Mouse (Mus musculus) olfactory bulb, adult 2 months (tissue): ENCODE results near the gene Bud31. TPM values are rescaled to one million over a fixed set of nuclear protein-coding genes. Genes with fewer than 3 reads are reported as not detected.

Experiments used
- H3K27ac ChIP-seq: fragments of 200-500 bp; 2 replicates; pipeline ENCODE4 v1.5.1; 2012; ENCODE audit warnings: low read depth, low read length; ENCODE audit not compliant: insufficient read depth
- H3K4me1 ChIP-seq: fragments of 200-500 bp; 2 replicates; pipeline ENCODE4 v1.6.1; 2012; ENCODE audit warnings: low read length; ENCODE audit not compliant: control insufficient read depth, insufficient read depth
- H3K4me3 ChIP-seq: fragments of 200-500 bp; 2 replicates; pipeline ENCODE4 v1.5.1; 2012; ENCODE audit warnings: mild to moderate bottlenecking, low read depth, low read length, moderate library complexity; ENCODE audit not compliant: insufficient read depth
- CTCF ChIP-seq: fragments of 200-500 bp; IDR thresholded peaks from 2 replicates; pipeline ENCODE4 v1.5.1; 2012; ENCODE audit warnings: low read depth, mild to moderate bottlenecking, low read length, moderate library complexity; ENCODE audit not compliant: insufficient read depth
- POLR2A ChIP-seq: fragments of 200-500 bp; IDR thresholded peaks from 2 replicates; pipeline ENCODE4 v1.6.1; 2012; ENCODE audit warnings: mild to moderate bottlenecking, low read depth, low read length, moderate library complexity; ENCODE audit not compliant: insufficient read depth
- WGBS: fragments of 180-500 bp; shearing (Covaris S2); methylation state at CpG from one replicate; pipeline ENCODE4 v1.1.7; 2018; 5-methylcytosine and 5-hydroxymethylcytosine counted together
- polyA plus RNA-seq: library from polyadenylated mRNA; stranded (reverse); fragments of >200 nt; gene quantifications from 2 replicates; pipeline ENCODE4 v1.2.4, GENCODE M21; 2012; ENCODE audit warnings: low replicate concordance; ENCODE audit not compliant: missing spikeins, insufficient read depth, insufficient read length

Bud31 gene
- polyA plus RNA-seq, 1 experiment = not detected

- peak overlapping the region; percentile 100; the same call in 1 of the 2 replicates for H3K27ac ChIP-seq
- peaks cover 4% of the 10 kb centered on the region for H3K4me1 ChIP-seq
- under 1% methylated on average over 18 of the region's 18 CpGs for WGBS
- peak overlapping the region; percentile 80 for H3K4me3 ChIP-seq
- TF ChIP-seq CTCF (no peak), POLR2A (no peak)
Measured at GRCm38 (mm10) chr5:145140611-145141010, 449 bp downstream of the Bud31 start.

GRCm38 (mm10) chr5:145147748-145148147 is 7.6 kb downstream of the Bud31 start:
- Histone ChIP-seq H3K4me3 (no peak overlapping the region), H3K4me1 (no peaks in the 10 kb centered on the region), H3K27ac (no peak overlapping the region)
- WGBS = 89% methylated on average over 5 of the region's 5 CpGs
- TF ChIP-seq CTCF (no peak), POLR2A (no peak)

- WGBS = 90% methylated on average over 6 of the region's 6 CpGs
- Histone ChIP-seq H3K4me1 (no peaks in the 10 kb centered on the region), H3K4me3 (no peak overlapping the region), H3K27ac (no peak overlapping the region)
- TF ChIP-seq CTCF (no peak), POLR2A (no peak)
Measured at GRCm38 (mm10) chr5:145149294-145149693, 9.1 kb downstream of the Bud31 start.

GRCm38 (mm10) chr5:145152690-145153089 is 12.5 kb downstream of the Bud31 start:
- TF ChIP-seq POLR2A = no peak
- no peak for TF ChIP-seq CTCF
- H3K4me1 ChIP-seq = no peaks in the 10 kb centered on the region
- no peak overlapping the region for H3K4me3 ChIP-seq
- no peak overlapping the region for H3K27ac ChIP-seq
- WGBS = 94% methylated on average over 5 of the region's 5 CpGs

GRCm38 (mm10) chr5:145161361-145161760 is 21.2 kb downstream of the Bud31 start:
- Histone ChIP-seq H3K4me3 (no peak overlapping the region), H3K4me1 (peaks cover 13% of the 10 kb centered on the region), H3K27ac (no peak overlapping the region)
- 95% methylated on average over 14 of the region's 14 CpGs for WGBS
- TF ChIP-seq POLR2A (no peak), CTCF (no peak)

- peaks cover 15% of the 10 kb centered on the region for H3K4me1 ChIP-seq
- H3K27ac ChIP-seq = no peak overlapping the region
- TF ChIP-seq CTCF (no peak), POLR2A (no peak)
- H3K4me3 ChIP-seq = no peak overlapping the region
- 69% methylated on average over 3 of the region's 3 CpGs for WGBS
Measured at GRCm38 (mm10) chr5:145164710-145165109, 24.5 kb downstream of the Bud31 start.

- 85% methylated on average over 15 of the region's 15 CpGs for WGBS
- Histone ChIP-seq H3K27ac (no peak overlapping the region), H3K4me3 (no peak overlapping the region), H3K4me1 (peaks cover 15% of the 10 kb centered on the region)
- no peak for TF ChIP-seq POLR2A
- no peak for TF ChIP-seq CTCF
Measured at GRCm38 (mm10) chr5:145165184-145165583, 25.0 kb downstream of the Bud31 start.

- WGBS = under 1% methylated on average over 51 of the region's 51 CpGs
- Histone ChIP-seq H3K4me1 (peaks cover 15% of the 10 kb centered on the region), H3K27ac (peak within 1 kb of the TSS; percentile 41), H3K4me3 (peak within 1 kb of the TSS; percentile 75)
- TF ChIP-seq CTCF (no peak), POLR2A (peak; percentile 75)
Measured at GRCm38 (mm10) chr5:145166536-145167305, 26.6 kb downstream of the Bud31 start, which contains the start of the genes Ptcd1 and Cpsf4. Gene Ptcd1 (minus strand): TSS chr5:145167108. Gene Cpsf4 (plus strand): TSS chr5:145167213.

GRCm38 (mm10) chr5:145167306-145167661 is 27.1 kb downstream of the Bud31 start:
- TF ChIP-seq CTCF (no peak), POLR2A (no peak)
- Histone ChIP-seq H3K4me3 (peak overlapping the region; percentile 75), H3K4me1 (peaks cover 15% of the 10 kb centered on the region), H3K27ac (no peak overlapping the region)
- WGBS = under 1% methylated on average over 26 of the region's 28 CpGs
